Mouse (Mus musculus) ovary, postnatal 14 days (tissue): Measurements from ENCODE around the gene Erp44.

Experiments
- DNase-seq: peaks from one replicate; pipeline ENCODE4 v3.0.0; 2022; ENCODE audit warnings: low spot score

Erp44 gene

GRCm38 (mm10) chr4:48279498-48280134 is at the start of gene Erp44, which contains the start of gene Invs:
Gene Erp44 (minus strand): TSS chr4:48279558.
Gene Invs (plus strand): TSS chr4:48279760.
- peak; percentile 87 for DNase-seq

GRCm38 (mm10) chr4:48328042-48328441 is 48.7 kb upstream of the Erp44 start:
- DNase-seq, result no peak

- no peak for DNase-seq
Measured at GRCm38 (mm10) chr4:48327192-48327591, 47.8 kb upstream of the Erp44 start.

GRCm38 (mm10) chr4:48322095-48322494 is 42.7 kb upstream of the Erp44 start:
- DNase-seq, result no peak

GRCm38 (mm10) chr4:48321276-48321675 is 41.9 kb upstream of the Erp44 start:
- DNase-seq, result no peak

GRCm38 (mm10) chr4:48316036-48316435 is 36.7 kb upstream of the Erp44 start:
- DNase-seq, result no peak

- DNase-seq, result no peak
Measured at GRCm38 (mm10) chr4:48314814-48315213, 35.5 kb upstream of the Erp44 start.

GRCm38 (mm10) chr4:48287086-48287757 is 7.9 kb upstream of the Erp44 start:
- no peak for DNase-seq

- no peak for DNase-seq
Measured at GRCm38 (mm10) chr4:48281121-48281520, 1.8 kb upstream of the Erp44 start.

- DNase-seq, result no peak
Measured at GRCm38 (mm10) chr4:48278757-48279497, 431 bp downstream of the Erp44 start.

- no peak for DNase-seq
Measured at GRCm38 (mm10) chr4:48277011-48277410, 2.3 kb downstream of the Erp44 start.

- DNase-seq, result no peak
Measured at GRCm38 (mm10) chr4:48275736-48276135, 3.6 kb downstream of the Erp44 start.

- no peak for DNase-seq
Measured at GRCm38 (mm10) chr4:48273119-48273829, 6.1 kb downstream of the Erp44 start.

- no peak for DNase-seq
Measured at GRCm38 (mm10) chr4:48271838-48272237, 7.5 kb downstream of the Erp44 start.

- no peak for DNase-seq
Measured at GRCm38 (mm10) chr4:48270532-48270931, 8.8 kb downstream of the Erp44 start.

GRCm38 (mm10) chr4:48268127-48268526 is 11.2 kb downstream of the Erp44 start:
- DNase-seq, result no peak

- DNase-seq, result no peak
Measured at GRCm38 (mm10) chr4:48267683-48268082, 11.7 kb downstream of the Erp44 start.

GRCm38 (mm10) chr4:48258045-48258444 is 21.3 kb downstream of the Erp44 start:
- DNase-seq, result no peak

GRCm38 (mm10) chr4:48253266-48253665 is 26.1 kb downstream of the Erp44 start:
- DNase-seq, result no peak

- no peak for DNase-seq
Measured at GRCm38 (mm10) chr4:48244280-48244679, 35.1 kb downstream of the Erp44 start.

GRCm38 (mm10) chr4:48243737-48244136 is 35.6 kb downstream of the Erp44 start:
- no peak for DNase-seq

- no peak for DNase-seq
Measured at GRCm38 (mm10) chr4:48242482-48242881, 36.9 kb downstream of the Erp44 start.
